Mouse (Mus musculus) cerebellum, adult 11-12 months (tissue): Measurements from ENCODE around the gene Ankrd34c.
A peak's percentile ranks its signal among the peaks of the same experiment; 100 is the strongest.

Experiments used
- DNase-seq: peaks from one replicate; pipeline ENCODE4 v3.0.0; 2022

Gene Ankrd34c

GRCm38 (mm10) chr9:89738295-89738694 lies at the start of gene Ankrd34c:
Ankrd34c (minus strand) TSS chr9:89738475.
- DNase-seq: no peak

- DNase-seq: no peak
Observed at GRCm38 (mm10) chr9:89787532-89787931, 49.3 kb upstream of the Ankrd34c start.

DNA sequence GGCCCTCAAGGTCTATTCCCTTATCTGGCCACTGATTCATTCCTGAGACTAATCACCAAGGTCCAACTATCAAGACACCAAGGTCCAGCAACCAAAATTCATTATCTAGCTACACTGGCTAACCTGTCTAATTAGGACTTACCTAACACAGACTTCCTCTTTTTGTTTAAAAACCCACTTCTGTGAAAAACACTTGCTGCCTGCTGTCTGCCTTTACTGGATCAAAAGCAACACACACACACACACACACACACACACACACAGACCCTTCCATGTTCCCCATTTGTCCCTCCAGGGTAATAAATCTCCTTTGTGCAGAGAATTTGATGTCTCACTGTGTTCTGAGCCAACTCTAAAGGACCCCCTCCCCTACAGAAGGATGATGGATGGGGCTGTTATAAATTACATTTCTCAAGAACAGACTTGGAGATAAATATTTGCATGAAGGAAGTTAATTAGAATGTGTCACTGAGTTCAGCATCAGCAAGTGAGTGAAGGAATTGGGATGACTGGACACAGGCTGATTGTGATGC lies 43.2 kb upstream of the Ankrd34c start:
- DNase-seq: no peak

DNA sequence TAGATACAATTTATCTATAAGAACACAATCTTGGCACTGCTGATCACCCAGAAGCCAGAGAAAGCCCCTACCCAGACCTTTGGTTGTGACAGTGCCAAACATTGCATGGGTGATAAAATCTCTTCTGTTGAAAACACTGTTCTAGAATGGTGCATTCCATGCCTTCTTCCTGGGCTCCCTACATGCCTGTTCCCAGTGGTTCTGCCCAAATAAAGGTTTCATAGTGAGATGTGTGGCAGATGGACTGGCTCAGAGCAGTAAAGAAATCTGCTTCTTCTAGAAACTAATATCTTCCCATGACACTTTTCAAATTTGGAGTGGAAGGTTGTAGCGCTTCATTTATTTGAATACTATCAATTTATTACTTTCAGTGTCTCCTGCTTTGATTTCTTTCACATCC lies 41.0 kb upstream of the Ankrd34c start:
- DNase-seq: no peak

- DNase-seq: peak; percentile 3
Observed at GRCm38 (mm10) chr9:89771153-89771552, 32.9 kb upstream of the Ankrd34c start.

DNA sequence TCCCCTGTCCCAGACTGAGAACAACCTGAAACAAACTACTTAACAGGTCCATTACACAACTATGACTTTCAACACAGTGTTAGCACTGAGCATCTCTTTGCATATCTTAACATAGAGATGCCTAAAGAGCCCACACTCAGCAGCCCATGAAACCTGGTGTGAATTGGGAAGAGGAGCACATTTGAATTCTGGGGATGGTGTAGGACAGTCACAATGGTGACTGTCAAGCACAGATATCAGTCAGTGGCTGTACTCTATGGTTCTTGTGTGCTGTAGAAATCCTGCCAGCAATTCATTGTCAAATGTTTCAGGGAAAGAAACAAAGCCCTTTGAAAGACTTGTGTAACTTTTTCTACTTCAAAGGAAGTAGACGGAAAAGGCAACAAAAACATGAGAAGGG lies 23.7 kb upstream of the Ankrd34c start:
- no peak for DNase-seq

GRCm38 (mm10) chr9:89758569-89758968 lies 20.3 kb upstream of the Ankrd34c start:
- DNase-seq: no peak

- DNase-seq: no peak
Observed at GRCm38 (mm10) chr9:89758139-89758538, 19.9 kb upstream of the Ankrd34c start.

- DNase-seq: no peak
Observed at GRCm38 (mm10) chr9:89757571-89757970, 19.3 kb upstream of the Ankrd34c start.

- DNase-seq: no peak
Observed at GRCm38 (mm10) chr9:89740041-89740440, 1.8 kb upstream of the Ankrd34c start.

DNA sequence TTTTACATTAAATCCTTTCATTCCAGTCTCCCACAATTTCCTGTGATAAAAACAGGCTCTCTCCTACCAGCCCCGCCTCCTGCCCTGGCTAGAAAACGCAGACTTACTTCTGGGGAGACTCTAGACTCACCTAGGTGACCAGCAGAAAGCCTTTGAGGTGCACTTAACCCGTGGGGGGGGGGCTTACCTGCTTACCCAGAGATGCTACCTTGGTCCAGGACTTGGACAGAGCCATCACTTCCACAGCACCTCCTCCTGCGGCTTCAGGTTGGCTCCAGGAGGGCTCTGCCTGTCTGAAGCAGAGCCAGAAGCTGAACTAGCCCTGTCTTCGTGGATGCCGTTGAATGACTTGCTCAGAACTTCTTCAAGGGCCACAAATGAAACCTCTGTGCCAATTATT lies 387 bp downstream of the Ankrd34c start:
- DNase-seq: no peak

GRCm38 (mm10) chr9:89736932-89737705 lies 1.2 kb downstream of the Ankrd34c start:
- DNase-seq: no peak

DNA sequence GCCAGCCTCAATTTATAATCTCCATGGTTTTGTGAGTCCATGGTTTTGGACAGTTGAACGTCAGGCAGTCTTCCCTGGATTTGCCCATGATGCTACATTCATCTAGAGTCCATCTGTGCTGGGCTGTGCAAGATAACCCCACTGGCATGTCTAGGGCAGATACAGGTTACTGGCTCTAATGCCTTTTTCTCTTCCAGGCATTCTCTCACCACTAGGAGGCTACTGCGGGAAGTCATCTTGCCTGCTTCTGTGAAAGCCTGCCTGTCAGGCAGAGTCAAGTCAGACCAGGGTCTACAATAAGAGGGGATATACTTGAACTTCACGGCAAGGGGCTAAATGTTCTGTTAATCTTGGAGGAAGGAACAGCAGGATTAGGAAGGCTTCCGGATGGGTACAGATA lies 31.4 kb downstream of the Ankrd34c start:
- no peak for DNase-seq

- DNase-seq: no peak
Observed at GRCm38 (mm10) chr9:89705197-89705533, 33.1 kb downstream of the Ankrd34c start.

- DNase-seq: peak; percentile 89
Observed at GRCm38 (mm10) chr9:89704265-89705196, 33.7 kb downstream of the Ankrd34c start, which contains the start of gene Tmed3. Tmed3 (minus strand) TSS chr9:89705068.

GRCm38 (mm10) chr9:89700910-89701457 lies 37.3 kb downstream of the Ankrd34c start:
- DNase-seq: no peak

- no peak for DNase-seq
Observed at GRCm38 (mm10) chr9:89695143-89695542, 43.1 kb downstream of the Ankrd34c start.

- DNase-seq: no peak
Observed at GRCm38 (mm10) chr9:89693670-89694069, 44.6 kb downstream of the Ankrd34c start.

DNA sequence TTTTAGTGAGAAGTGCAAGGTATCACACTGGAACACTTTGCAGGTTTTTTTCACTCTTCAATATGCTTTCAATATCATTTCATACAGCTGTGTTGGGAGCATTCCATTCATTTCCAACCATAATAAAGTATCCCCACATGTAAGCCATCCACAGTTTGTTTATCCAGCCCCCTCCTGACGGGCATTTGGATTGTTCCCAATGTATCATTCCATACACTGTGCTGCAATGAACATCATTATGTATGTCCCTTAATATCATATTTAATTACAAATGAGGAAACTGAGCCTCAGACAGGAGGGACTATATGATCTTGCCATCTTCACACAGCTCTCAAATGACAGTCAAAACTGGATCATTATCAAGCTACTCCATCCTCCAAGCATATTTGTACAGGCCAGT lies 49.1 kb downstream of the Ankrd34c start:
- DNase-seq: no peak

- DNase-seq: no peak
Observed at GRCm38 (mm10) chr9:89687503-89688226, 50.6 kb downstream of the Ankrd34c start.

GRCm38 (mm10) chr9:89686262-89686661 lies 52.0 kb downstream of the Ankrd34c start:
- DNase-seq: no peak

DNA sequence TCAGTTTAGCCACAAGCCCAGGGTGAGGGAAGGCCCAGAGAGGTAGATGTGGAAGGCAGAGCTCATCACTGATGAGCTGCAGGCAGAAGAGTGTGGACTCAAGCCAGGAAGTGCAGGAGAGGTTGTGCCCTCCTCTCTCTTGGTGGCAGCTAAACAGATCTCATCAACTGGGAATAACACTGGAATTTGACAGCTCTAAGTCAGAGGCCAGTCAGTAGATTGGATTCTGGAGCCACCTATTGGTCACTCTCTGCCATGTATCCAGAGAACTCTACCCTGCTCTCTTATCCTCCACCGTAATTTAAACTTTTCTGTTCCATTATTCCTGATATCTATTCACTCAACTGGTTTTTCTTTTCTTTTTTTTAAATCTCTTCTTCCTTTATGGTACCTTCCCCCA lies 59.3 kb downstream of the Ankrd34c start:
- no peak for DNase-seq
